Mouse (Mus musculus) erythroblast, embryonic 14.5 days (primary cell): Measurements from ENCODE around the gene Psmc2.

Experiments
- GATA1 ChIP-seq: IDR thresholded peaks from 2 replicates; pipeline ENCODE4 v1.6.1; 2012; ENCODE audit warnings: low read length, inconsistent platforms, mixed read lengths
- TAL1 ChIP-seq: IDR thresholded peaks from 3 replicates; pipeline ENCODE4 v1.6.1; 2012; ENCODE audit warnings: low read length, inconsistent platforms, mixed read lengths

DNA sequence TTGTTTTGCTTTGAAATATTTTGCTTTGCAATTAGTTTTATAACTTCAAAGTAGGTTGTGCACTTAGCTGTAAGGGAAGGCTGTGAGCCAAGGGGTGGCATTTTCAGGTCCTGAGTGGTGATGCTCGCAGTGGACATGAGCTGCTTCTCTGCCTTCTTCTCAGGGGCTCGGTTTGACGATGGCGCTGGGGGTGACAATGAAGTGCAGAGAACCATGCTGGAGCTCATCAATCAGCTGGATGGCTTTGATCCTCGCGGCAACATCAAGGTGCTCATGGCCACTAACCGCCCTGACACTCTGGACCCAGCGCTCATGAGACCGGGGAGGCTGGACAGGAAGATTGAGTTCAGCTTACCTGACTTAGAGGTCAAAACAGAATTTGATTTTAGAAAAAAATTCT lies 17.8 kb downstream of the Psmc2 start:
- no peak for TF ChIP-seq TAL1
- no peak for TF ChIP-seq GATA1
